Mouse (Mus musculus): ENCODE measurements around the gene Apol6.

DNA sequence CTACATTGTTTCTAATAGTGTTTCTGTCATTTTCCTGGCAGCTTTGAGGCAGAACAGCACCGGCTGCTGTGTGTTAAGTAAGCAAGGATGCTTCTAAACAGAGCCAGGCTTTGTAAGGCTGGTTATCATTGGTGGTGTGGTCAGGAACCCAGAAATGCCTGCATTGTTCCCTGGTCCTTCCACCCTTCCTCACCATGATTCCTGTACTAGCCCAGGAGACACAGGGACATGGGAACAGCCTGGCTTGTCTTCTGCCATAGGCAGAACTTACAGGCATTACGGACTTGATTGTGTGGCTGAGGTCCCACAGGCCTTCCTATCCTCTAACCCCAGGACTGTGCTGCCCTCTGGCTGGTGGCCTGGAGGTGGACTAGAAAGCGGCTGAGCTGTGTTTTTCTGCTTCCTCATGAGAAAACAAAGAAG is 23.9 kb downstream of the Apol6 start:
- TF ChIP-seq CHD2 (IDR thresholded peaks at IDR 0.05; ENCODE audit: low read length) (no peak), POLR2AphosphoS2 (IDR thresholded peaks at IDR 0.05; ENCODE audit: low read depth, low read length) (no peak)

All from CH12.LX (cell line).